35 mouse cellular contexts compared by ENCODE assay signal in genomic region chr1:162354780-162355179, GRCm38 (mm10).
"Had no signal": no experiment of that assay in that cellular context is flagged by ENCODE, and none has a peak within 500 bp of the region (broad histone marks: within the 10 kb centered on the region; RNA-seq: fewer than 3 reads in every experiment).

No protein-coding gene starts in this region.

- ATAC-seq: hindbrain, embryonic 16.5 days; hindbrain, postnatal 0 days; inflammation-experienced regulatory T-cells, adult 6 months; intestine, embryonic 15.5 days; intestine, embryonic 16.5 days; intestine, postnatal 0 days had no signal

- H3K4me3 ChIP-seq: heart, embryonic 10.5 days; heart, embryonic 12.5 days; heart, embryonic 13.5 days; heart, embryonic 15.5 days; hindbrain, embryonic 10.5 days; hindbrain, embryonic 12.5 days; hindbrain, embryonic 13.5 days; hindbrain, embryonic 15.5 days; intestine, embryonic 15.5 days; kidney, embryonic 15.5 days; layer of hippocampus, adult 2 months had no signal

- H3K36me3 ChIP-seq: heart, embryonic 10.5 days; heart, embryonic 12.5 days; heart, embryonic 13.5 days; heart, embryonic 15.5 days; hindbrain, embryonic 10.5 days; hindbrain, embryonic 12.5 days; hindbrain, embryonic 15.5 days; intestine, embryonic 15.5 days; kidney, embryonic 15.5 days had no signal

- H3K27ac ChIP-seq: heart, embryonic 10.5 days; heart, embryonic 13.5 days; heart, embryonic 15.5 days; hindbrain, embryonic 10.5 days; hindbrain, embryonic 12.5 days; hindbrain, embryonic 13.5 days; hindbrain, embryonic 14.5 days; hindbrain, embryonic 15.5 days; hindbrain, postnatal 0 days; intestine, embryonic 15.5 days; kidney, embryonic 15.5 days; kidney, postnatal 0 days; layer of hippocampus, adult 2 months had no signal

- H3K27me3 ChIP-seq: heart, embryonic 12.5 days; heart, embryonic 13.5 days; hindbrain, embryonic 12.5 days; hindbrain, embryonic 13.5 days; hindbrain, embryonic 15.5 days; intestine, embryonic 15.5 days; kidney, embryonic 15.5 days had no signal

- H3K9ac ChIP-seq: heart, embryonic 12.5 days; heart, embryonic 13.5 days; heart, embryonic 15.5 days; hindbrain, embryonic 12.5 days; hindbrain, embryonic 13.5 days; hindbrain, embryonic 14.5 days; hindbrain, embryonic 15.5 days; intestine, embryonic 15.5 days; kidney, embryonic 15.5 days had no signal

- H3K4me1 ChIP-seq: heart, embryonic 12.5 days; intestine, embryonic 15.5 days had no signal

- DNase-seq: heart, postnatal 10 days; heart, postnatal 14 days; heart, postnatal 36 days; heart, postnatal 4 days; kidney, adult 11 months; kidney, adult 18-20 months; kidney, adult 2 months; kidney, adult 8-10 months; kidney, adult 9 months; kidney, postnatal 10 days; kidney, postnatal 14 days; kidney, postnatal 25 days; kidney, postnatal 36 days; kidney, postnatal 4 days; layer of hippocampus, adult 9-11 months; layer of hippocampus, postnatal 36 days had no signal

- H3K9me3 ChIP-seq: heart, embryonic 10.5 days; heart, embryonic 12.5 days; heart, embryonic 13.5 days; heart, embryonic 15.5 days; hindbrain, embryonic 10.5 days; hindbrain, embryonic 12.5 days; hindbrain, embryonic 13.5 days; hindbrain, embryonic 15.5 days; intestine, embryonic 15.5 days; kidney, embryonic 15.5 days had no signal

- H3K4me2 ChIP-seq: heart, embryonic 11.5 days; heart, embryonic 12.5 days; heart, embryonic 13.5 days; heart, embryonic 15.5 days; hindbrain, embryonic 12.5 days; hindbrain, embryonic 13.5 days; hindbrain, embryonic 14.5 days; hindbrain, embryonic 15.5 days; intestine, embryonic 15.5 days; kidney, embryonic 15.5 days had no signal
